Mouse (Mus musculus) heart, adult 8-10 months (tissue): ENCODE results near the gene Nmt1. TPM values are rescaled to one million over a fixed set of nuclear protein-coding genes. Genes with fewer than 3 reads are reported as not detected.
A peak's percentile ranks its signal among the peaks of the same experiment; 100 is the strongest.

Source experiments
- DNase-seq: peaks from one replicate; pipeline ENCODE4 v3.0.0; 2022; ENCODE audit warnings: low spot score
- total RNA-seq, 4 experiments: library from RNA; stranded (reverse); gene quantifications; 2 replicates each; pipeline ENCODE4 v1.2.4; 2022

Nmt1 gene
- 10 to 100 TPM; 67.2 to 74.7 (median 70.0) TPM for total RNA-seq

DNA sequence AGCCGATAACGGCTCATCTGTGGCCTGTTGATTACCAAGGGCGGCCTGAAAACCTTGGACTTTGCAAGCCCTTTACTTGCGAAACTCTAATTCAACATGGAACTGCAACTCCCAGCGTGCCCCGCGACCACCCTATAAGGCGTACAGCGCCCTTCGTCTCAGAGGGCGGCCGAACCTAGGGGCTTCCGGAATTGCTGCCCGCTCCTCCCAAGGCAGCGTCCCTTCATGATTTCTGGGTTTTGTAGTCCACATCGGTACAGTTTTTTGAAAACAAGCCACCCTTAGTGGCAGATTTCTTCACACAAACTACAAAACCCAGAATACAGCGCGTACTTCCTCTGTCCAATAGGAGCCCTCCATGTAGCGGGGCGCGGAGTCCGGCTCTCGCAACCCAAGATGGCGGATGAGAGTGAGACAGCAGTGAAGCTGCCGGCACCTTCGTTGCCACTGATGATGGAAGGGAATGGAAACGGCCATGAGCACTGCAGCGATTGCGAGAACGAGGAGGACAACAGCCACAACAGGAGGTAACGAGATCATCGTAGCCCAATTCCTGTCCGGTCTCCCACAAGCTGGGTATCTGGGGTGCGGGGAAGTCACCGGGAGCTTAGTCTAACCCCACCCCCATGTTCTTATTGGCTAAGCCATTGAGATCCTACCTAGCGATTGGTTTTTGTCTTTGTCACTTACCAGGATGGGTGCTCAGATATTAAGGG lies at the start of gene Nmt1, which contains the start of gene Dcakd:
Gene Nmt1, plus strand, starts transcription at position 15 of the 716 bp plus-strand sequence.
Gene Dcakd, minus strand, starts transcription at position 158 of the 716 bp plus-strand sequence.
- DNase-seq, result peak; percentile 99

DNA sequence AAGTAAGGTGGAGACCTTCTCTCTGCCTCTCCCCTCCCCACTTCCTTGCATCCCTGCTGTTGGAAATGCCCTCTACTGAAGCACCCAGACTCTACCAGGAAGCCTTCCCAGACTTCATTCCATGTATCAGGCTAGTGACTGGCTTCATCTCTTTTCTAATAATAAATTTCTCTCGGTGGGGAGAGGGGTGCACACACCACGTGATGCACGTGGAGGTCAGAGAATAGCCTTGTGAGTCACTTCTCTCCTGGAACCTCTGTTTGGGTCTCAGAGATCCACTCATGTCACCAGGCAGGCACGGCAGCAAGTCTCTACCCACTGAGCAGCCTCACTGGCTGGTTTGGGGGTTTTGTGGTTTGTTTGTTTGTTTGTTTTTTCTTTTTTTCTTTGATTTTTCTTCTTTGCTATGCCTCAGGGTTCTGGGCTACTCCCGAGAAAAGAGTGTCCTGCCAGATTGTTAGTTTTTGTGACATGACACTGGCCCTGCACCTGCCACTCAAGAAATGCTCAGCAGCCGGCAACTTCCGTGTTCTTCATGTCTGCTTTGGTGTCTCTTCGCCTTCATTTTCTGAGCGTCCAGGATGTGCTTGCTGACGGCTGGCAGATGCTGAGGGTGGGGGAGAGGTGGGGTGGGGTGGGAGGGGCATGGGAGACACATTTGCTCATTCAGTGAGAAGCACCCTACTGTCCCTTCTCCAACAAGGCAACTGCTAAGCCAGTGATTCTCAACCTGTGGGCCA lies 46.7 kb upstream of the Nmt1 start:
- no peak for DNase-seq

DNA sequence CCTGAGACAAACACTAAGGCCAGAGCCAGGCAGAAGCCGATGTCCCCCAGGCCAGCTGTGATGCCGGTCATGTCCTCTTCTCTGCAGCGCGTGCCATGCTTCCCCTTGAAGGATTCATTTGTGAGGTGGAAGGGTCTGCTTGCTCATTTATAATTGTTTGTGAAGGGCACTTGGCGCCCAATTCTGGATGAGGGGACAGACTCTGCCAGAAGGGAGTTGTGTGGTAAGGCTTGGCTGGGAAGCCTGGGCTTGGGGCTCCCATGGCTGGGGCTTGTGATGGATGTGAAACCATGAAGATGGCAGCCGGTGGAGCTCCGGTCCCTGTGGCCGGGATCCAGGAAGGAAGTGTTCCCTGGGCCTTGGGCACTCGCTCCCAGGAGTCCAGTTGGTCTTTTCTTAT lies 43.9 kb upstream of the Nmt1 start:
- no peak for DNase-seq

DNA sequence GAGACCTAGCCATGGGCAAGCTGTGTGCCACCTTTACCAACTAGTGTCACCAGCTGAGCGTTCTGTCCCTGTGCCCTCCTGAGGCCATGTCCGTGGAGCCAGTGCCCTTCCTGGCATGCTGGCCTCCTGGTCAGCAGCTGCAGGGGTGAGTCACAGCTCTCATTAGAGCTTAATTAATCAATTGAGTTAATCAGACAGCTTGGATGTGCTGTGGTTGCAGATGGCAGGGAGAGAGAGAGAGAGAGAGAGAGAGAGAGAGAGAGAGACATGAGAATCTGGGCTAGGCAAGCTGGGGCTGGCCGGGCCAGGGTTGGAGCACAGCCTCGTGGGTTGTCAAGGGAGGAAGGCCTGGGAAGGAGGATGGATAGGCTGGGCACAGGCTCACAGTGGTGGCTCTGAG lies 43.4 kb upstream of the Nmt1 start:
- DNase-seq, result no peak

DNA sequence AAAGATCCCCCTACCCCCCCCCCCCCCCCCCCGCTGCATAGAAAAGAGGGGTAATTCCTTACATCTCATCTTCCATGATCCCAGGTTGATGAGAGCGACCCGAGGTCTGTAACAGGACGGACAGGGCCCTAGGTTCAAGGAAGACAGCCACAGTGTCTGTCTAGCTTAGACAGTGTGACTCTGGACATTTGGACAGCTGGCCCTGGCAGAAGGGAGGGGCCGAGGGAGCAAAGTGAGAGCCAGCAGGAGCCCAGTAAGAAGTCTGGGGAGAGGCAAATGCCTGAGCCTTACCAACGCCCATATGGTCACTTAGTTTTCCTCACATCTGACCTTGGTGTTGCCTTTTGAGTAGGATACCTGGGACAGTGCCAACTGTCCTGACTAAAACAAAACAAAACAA lies 42.8 kb upstream of the Nmt1 start:
- DNase-seq, result no peak

DNA sequence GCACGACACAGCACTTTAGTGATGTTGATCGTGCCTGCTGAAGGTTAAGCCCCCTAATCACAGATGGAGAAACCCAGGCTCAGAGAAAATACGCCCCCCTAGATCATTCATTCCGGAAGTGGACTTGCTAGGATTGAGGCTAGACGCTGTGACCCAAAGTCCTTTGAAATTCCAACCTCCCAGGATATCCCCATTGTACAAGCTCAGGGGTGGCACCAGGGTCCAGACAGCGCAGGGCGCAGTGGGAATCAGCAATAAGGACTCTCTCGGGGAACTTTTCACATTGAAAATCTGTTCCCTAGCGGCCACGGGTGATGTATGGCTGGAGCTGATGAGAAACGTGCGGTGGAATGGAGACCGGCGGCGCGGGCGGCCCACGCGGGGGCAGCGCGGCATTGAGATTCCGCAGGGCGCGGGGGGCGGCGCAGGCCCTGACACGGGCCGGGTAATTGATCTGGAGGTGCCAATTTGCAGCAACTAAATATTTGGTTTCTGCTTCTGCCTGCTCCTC lies 38.3 kb upstream of the Nmt1 start:
- DNase-seq, result no peak

DNA sequence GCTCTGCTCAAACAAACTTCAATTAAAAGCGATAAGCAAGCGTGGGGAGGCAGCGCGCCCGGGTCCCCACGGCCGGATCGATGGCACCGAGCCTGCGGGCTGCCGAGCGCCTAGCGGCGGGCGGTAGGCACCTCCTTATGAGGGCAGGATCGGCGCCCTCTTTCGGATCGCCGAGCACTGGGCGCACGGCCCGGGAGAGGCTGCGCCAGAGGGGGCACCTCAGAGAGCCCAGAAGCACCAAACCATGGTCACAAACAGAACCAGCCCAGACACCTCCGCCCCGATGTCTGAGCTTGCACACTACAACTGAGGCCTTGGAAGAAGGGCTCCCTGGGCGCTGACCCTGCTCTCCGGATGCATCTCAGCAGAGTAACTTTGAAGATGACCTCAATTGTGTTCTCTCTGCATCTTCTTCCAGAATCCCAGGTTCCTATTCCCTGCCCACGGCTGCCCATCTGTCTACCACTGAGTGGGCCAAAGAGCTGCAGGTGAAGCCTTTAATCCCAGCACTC lies 37.8 kb upstream of the Nmt1 start:
- no peak for DNase-seq

DNA sequence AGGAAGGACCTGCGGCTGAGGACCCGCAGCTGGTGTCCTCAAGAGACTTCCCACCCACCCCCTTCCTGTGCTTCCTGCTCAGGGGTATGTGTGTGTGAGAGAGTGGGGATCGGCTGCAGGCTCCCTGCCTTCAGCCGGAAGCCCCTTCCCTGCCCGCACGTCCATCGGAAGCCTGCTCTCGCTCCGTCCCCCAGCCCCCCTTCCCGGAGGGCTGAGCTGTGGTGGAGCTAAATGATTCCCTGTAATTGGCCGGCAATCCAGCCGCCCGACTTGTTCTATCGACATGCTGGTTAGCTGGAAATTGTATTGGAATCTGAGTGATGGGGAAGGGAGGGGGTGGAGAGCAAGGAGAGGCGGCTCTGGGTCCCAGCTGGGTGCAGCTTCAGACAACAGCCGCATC lies 36.3 kb upstream of the Nmt1 start:
- no peak for DNase-seq

DNA sequence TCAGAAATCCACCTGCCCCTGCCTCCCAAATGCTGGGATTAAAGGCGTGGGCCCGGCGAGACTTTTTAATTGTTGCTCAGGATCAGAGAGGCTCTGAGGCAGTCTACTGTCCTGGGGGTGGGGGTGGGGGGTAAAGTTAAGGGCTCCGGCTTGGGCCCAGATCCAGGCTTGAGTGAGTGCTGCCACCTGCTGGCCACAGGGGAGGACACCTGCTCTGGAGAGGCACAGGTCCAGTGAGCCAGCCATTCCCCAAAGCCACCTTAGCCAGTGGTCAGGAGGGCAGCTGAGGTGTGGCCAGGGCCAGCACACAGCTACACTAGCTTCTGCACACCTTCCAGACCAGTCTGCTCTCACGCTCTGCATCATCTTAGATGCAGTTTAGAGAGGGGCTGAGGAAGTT lies 35.0 kb upstream of the Nmt1 start:
- DNase-seq, result peak; percentile 60

DNA sequence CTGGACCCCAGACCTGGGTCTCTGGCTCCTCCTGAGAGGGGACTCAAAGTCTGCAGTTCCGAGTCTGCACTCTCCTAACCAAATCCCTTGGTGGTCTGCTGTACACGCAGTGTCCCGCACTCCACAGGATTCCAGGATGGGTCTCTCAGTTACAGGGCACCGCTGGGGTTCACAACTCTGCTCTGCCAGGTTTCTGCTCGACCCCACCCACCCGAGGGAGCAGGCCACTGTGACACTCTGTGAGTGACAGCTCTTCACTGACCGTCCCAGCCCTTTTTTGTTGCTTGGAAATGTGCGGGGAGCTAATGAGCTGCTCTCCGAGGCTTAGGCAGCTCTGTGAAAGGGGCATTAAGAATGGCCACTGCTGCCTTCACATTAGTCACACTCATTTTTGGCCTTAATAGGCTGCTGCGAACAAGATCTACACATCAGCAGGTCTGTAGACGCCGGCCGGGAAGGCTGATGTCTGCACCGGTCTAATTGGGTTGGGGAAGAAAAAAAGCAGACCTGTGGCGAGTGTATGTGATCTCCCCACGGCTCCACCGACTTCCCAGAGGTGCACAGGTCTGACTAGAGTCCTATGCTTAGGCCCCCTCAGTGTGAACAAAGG lies 34.5 kb upstream of the Nmt1 start:
- DNase-seq, result no peak

DNA sequence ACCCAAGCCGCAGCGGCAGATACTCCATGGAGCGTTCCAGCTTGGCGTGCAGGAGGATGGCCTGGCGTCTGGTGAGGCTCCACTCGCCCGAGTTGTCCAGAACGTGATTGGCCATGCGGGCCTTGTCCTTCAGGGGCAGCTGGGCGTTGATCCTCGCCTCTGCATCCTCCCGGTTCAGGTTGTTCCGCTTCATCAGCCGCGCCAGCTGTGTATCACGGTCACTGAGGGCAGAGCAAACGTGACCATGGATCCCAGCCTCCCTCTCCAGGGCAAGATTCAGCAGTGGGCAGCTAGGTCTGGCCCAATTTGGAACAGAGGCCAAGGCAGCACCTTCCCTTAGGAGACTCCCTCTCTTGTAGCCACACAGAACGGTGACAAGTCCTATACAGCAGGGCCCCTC lies 33.0 kb upstream of the Nmt1 start:
- DNase-seq, result no peak

DNA sequence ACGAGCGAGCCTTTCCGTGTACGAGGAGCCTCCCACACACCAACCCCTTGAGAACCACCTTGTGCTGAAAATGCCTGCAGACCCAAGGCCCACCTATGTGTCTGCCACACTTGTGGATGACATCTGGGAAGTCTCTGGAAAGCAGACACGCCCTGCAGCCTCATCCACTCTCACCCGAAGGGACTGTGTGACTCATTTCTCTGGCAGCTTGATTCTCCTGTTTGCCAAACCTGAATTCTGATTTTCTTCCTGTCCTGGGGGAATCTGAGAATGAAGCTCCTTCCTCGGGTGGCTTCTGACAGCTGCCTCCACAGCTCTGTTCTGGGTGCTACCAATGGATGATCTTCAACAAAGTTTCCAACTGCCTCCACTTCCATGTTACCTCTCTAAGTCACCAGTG lies 31.6 kb upstream of the Nmt1 start:
- no peak for DNase-seq

DNA sequence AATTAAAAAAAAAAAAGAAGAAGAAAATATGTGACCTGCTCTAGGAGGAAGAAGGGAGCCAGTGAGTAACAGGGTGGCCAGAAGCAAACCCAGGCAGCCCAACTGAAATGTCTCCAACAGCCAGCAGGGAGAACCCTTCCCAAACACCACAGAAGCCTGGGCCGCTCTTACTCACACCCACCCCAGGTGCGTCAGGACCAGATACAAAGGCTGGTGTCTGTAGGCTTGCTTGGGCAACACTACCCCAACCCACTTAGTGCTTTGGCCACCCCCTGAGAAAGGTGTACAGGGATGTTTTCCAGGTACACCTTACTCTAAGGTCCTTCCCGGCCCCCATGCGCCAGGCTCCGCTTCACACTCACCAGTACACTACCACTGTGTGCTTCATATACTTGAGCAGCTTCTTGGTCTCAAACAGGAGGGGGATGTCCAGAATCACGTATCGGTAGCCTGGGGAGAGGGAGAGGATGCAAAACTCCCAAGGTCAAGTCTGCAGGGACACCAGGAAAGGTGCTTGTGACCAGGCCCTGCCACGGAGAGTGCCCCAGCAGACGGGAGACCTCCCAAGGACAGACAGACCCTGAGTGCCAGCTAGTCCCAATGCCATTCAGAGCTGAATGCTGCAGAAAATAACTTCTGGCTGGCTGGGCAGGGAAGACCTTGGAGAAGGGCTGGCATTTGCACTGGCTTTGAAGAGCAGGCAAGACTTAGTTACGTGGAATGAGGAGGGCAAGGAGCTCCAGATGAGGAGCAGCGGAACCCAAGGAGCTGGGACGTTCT lies 30.8 kb upstream of the Nmt1 start:
- DNase-seq, result no peak

DNA sequence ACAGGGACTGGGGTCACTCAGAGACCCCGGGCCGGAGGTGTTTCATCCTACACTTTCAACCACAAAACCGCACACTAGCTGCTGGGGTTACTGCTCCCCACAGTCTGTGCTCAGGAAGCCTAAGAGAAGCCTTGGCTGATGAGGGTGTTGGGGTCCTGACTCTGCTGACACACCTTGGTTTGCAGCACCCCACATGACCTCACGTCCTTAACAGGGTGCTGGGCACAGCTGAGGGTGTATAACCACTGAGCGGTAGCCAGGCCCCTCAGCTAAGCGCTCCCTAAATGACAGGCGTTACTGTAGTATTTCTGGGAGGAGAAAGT lies 29.8 kb upstream of the Nmt1 start:
- DNase-seq, result no peak

DNA sequence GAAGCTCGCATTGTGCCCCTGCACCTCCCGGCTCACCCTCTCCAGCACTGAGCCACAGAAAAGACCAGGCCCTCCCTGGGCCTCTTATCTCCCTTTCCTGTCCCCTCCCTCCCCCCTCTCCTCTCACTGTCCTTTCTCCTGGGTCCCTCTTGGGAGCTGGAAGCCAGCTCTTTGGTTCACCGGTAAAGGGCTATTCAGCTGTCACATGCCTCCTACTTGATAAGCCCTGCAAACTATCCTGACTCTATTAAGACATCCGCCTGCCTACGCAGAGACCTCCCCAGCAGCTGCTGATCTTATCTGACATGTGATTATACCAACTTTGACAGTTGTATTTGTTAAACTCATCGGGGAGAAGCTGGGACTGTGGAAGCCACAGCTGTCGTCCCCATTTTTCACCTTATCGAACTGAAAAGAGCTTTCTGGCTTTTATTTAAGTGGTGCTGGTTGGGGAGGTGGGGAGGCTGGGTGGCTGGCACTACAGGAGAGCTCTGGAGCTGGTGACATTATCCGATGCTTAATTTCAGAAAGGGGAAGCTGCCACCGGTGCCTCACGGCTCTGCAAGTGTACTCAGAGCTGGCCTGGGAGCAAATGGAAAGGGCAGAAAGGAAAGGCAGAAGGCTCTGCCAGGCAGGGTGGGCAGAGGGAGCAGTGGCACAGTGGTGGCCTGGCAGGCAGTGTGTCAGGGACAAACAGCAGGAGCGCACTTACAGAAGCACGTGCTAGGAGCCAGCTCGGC lies 29.2 kb upstream of the Nmt1 start:
- no peak for DNase-seq

DNA sequence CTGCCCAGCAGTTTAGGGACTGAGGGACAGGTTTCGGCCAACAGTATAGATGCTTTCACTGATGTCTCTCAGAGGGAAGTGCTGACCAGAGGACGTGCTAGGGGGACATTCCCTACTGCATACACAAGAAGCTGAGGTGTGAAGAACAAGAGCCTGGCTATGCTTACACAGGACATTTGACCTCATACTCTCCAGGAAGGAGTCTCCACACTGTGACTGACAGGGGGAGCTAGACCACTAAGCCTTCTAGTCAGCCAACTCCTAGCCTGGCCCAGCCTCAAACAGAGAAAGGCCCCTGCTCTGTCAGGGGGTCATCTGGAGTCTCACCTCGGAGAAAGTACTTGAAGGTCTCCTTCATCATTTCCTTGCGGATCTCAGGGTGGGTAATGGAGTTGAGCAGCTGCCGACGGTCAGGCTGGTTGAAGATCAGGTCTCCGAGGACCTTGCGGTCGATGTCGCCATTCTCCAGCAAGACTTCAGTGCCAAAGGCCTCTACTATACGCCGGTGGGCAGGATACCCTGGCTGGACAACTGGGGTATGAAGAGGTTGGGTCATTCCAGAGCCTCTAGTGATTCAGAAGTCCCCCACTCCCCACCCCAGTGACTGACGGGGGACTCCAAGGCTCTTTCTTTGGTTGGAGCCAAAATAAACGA lies 28.5 kb upstream of the Nmt1 start:
- DNase-seq, result no peak

DNA sequence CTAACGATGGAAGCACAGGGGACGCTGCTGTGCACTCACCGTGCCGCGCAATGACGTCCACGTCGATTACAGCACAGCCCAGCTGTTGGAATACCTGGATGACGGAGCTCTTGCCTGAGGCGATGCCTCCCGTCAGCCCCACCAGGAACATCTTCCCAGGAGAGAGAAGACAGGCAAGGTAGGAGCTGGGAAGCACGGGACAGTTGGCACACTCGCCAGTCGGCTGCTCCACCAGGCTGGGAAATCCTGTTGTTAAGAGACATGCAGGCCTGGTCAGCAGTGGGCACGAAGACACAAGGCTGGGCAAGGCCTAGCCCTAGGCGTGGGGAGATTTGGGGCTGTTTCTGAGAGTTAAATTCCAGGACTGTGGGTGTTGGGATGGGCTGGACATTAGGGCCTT lies 27.9 kb upstream of the Nmt1 start:
- no peak for DNase-seq

DNA sequence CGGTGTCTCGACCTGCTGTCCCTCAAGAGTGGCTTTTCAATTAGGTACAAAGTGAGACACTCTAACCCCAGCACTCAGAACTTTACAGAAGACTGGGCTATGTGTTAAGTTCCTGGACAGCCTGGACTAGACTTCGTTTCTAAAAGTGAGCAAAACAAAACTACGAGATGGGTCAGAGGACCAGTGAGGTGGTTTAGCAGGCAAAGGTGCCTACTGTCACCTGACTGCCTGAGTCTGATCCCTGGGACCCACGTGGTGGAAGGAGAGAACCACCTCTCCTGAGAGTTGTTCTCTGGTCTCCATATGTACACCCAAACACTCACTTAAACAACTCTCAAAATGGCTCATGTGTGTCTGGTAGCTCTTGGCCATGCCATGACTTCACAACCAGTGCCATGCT lies 26.9 kb upstream of the Nmt1 start:
- DNase-seq, result no peak

DNA sequence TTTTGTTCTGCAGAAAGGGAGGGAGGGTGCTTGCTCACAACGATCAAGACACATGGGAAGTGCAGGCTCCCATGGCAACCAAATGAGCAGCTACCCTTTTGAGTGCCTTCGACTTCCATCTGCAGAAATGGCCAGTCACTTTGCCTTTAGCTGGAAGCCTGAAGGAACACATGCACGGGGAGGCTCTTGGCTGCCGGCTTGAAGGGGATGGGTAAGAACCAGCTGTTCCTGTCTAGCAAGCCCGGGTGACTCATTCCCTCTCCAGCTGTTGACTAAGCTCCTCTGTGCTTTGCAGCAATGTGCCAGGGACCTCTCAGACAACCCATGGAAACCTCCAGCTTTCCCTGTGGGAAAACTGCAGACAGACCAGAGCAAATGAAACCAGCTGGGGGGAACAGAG lies 24.8 kb upstream of the Nmt1 start:
- peak; percentile 86 for DNase-seq

DNA sequence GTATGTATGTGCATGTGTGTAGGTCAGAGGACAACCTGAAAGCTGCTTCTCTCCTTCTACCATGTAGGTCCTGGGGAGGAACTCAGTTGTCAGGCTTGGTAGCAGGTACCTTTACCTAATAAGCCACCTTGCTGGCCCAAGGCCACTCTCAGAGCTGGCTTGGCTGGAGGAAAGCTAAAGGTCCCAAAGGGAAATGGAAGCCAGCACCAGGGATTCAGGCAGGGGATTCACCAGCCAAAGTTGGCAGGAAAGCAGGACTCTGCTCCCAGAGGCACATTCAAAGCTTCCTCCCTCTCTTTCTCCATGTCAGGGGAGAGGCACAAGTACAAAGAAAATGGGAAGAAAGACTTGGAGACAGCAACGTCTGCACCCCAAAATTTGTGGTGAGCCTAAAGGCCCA lies 23.1 kb upstream of the Nmt1 start:
- DNase-seq, result no peak
